Mouse (Mus musculus): ENCODE results near the gene Wnt2b. TPM values are rescaled to one million over a fixed set of nuclear protein-coding genes. Genes with fewer than 3 reads are reported as not detected.

The Wnt2b gene
- 1.3 and 1.7 TPM in 2 replicates for polyA plus RNA-seq (2016; fragmentation: Nextera tagmentation; extraction: Ambion mirVana)

DNA sequence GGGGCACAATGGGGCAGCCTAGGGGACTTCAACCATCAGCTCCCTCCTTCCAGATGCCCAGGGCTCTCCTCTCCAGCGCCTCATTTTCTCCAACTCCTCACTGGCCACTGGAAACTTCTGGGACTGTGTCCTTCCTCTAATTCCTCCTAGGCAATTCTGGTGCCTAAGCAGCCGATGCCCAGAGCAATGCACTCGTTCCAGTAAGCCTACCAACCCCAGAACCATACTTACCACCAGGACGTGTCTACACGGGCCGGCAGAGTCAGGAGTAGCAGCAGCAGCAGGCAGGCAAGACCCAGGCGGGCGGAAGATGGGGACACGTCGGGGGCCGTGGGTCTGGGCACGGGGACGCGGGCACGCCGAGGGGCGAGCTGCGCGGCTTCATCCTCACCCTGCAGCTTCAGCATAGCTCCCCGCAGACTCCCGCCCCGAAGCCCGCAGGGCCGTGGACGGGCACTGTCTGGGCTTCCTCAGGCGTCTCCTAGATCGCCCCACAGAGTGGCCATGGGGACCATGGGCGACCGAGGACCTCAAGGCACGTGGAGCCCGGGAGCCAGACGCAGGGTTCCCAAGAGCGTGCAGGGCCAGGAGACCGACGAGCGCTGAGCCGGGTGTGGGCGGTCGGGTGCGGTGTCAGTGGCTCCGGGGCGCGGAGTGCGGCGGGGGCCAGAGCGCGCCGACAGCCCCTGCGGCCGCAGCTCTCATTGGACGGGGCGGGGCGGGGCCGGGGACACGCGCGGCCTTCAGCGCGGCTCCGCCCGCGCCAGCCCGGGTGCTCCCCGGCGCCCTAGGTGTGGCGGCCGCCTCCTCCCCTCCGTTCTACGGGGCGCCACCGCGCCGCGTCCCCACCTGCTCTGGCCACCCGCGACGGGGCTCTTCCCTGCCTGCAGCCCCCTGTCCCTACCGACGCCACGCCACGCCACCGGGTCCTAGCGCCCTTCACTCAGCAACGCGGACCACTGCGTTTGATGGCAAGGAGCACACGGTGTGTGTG lies at the start of gene Wnt2b:
Gene Wnt2b, minus strand, starts transcription at position 856 of the 994 bp plus-strand sequence.
- Histone ChIP-seq H3K4me1 (replicated peaks) (peaks cover 39% of the 10 kb centered on the region), H3K4me3 (peak within 1 kb of the TSS; percentile 58), H3K36me3 (peaks cover 7% of the 10 kb centered on the region; the same call in 1 of the 2 replicates), H3K27me3 (ENCODE audit: insufficient read depth, poor library complexity, severe bottlenecking) (peaks cover 87% of the 10 kb centered on the region), H3K27ac (peak within 1 kb of the TSS; percentile 69), H3K9me3 (no peaks in the 10 kb centered on the region)
- DNase-seq (ENCODE audit: low spot score), result peak; percentile 45
- WGBS, result under 1% methylated on average over 85 of the region's 87 CpGs

DNA sequence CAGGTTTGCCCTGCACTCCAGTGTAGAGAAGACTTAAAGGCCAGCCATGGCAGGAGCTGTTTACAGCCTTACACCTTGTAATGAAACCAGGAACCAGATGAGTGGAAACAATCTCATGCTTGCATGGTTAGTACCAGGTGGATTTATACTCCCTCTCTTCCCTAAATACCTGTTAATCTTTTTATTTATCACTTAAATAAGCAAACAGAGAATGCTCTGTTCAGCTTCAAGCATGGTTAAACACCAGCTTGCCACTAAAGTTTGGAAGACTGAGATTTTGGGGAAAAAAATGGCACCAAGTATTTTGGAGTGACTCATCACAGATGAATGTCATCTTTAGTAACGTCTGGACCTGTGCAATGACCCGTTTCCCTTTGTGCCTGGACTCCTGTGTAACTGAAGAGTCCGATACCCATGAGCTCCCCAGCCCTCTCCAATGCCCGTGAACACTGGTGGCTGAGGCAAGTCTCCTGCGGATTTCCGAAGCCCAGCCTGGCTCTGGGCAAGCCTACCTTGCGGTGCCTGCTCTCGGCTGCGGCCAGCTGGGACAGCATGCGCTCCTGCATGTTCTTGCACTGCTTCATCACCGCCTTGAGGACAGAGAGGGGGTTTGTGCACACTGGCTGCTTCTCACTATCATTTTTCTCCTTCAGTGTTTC lies 49.1 kb upstream of the Wnt2b start:
- H3K9me3 ChIP-seq, result no peaks in the 10 kb centered on the region
- H3K27me3 ChIP-seq (ENCODE audit: insufficient read depth, poor library complexity, severe bottlenecking), result no peaks in the 10 kb centered on the region
- no peak for DNase-seq (ENCODE audit: low spot score)
- peaks cover 73% of the 10 kb centered on the region for H3K36me3 ChIP-seq
- H3K4me3 ChIP-seq, result no peak overlapping the region
- no peak overlapping the region for H3K27ac ChIP-seq
- WGBS, result 93% methylated on average over 11 of the region's 11 CpGs
- no peaks in the 10 kb centered on the region for H3K4me1 ChIP-seq (replicated peaks)

DNA sequence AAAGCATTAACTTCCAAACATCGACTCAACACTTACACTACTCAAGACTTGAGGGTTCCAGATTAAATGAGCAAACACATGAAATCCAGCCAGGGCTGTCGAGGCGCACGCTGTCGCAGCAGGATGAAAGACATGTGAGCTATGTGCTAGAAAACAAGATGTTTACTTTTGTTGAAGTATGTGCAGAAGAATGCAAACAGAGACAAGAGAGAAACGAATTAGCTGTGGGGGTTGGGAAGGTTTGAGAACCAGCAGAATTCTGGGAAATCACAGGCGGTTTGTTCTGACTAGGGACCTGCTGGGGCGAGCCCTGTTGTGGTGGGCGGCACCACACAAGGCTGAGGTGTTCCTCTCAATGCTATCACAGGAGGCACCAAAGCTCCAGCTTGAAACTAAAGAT lies 46.3 kb upstream of the Wnt2b start:
- Histone ChIP-seq H3K27ac (no peak overlapping the region), H3K36me3 (peaks cover 98% of the 10 kb centered on the region), H3K4me1 (replicated peaks) (no peaks in the 10 kb centered on the region), H3K27me3 (ENCODE audit: insufficient read depth, poor library complexity, severe bottlenecking) (no peaks in the 10 kb centered on the region), H3K4me3 (no peak overlapping the region), H3K9me3 (no peaks in the 10 kb centered on the region)
- WGBS, result 90% methylated on average over 9 of the region's 9 CpGs
- DNase-seq (ENCODE audit: low spot score), result no peak

DNA sequence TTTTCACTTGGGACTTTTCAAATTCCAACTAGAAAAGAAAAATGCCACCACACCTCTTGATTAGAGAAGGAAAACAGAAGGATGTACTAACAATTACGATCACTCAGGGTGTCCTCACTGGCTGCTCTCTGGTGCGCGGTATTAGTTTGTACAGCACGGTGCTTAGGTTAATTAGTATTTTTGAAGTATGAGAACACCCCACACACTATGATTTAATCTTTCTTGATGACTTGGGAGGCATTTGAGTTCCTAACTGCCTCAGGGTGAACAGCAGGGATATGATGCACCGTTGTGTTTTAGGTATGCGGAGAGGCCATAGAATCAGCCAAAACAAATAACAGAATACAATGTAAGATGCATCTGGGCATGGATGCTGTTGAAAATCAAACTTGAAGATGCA lies 44.4 kb upstream of the Wnt2b start:
- H3K9me3 ChIP-seq, result no peaks in the 10 kb centered on the region
- 93% methylated on average over 6 of the region's 6 CpGs for WGBS
- DNase-seq (ENCODE audit: low spot score), result no peak
- H3K4me1 ChIP-seq (replicated peaks), result no peaks in the 10 kb centered on the region; the same call in 1 of the 2 replicates
- no peaks in the 10 kb centered on the region for H3K27me3 ChIP-seq (ENCODE audit: insufficient read depth, poor library complexity, severe bottlenecking)
- H3K36me3 ChIP-seq, result peaks cover 99% of the 10 kb centered on the region
- H3K4me3 ChIP-seq, result no peak overlapping the region
- H3K27ac ChIP-seq, result no peak overlapping the region

DNA sequence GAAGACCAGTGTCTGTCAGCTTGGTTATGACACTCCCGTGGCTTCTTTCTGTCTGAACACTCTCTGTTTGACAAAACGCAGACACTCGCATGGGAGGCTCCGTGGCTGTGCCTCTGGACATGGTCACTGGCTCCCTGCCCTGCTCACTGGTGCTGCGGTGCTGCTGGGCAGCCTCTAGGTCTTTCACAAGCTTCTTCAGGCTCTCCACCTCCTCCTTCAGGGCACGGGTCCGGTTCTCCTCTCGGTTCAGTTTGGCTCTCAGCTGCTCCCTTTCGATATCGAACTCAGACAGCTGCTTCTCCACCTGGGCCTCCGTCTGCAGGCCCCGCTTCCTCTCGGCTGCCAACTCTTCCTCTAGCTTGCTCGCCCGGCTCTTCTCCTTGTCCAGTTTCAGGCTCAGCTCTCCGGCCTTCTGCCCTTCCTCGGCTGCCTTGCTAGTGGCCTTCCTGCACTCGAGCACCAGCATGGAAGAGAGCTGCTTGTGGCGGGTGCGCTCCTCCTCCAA lies 43.9 kb upstream of the Wnt2b start:
- WGBS, result 93% methylated on average over 20 of the region's 20 CpGs
- no peaks in the 10 kb centered on the region; the same call in 1 of the 2 replicates for H3K4me1 ChIP-seq (replicated peaks)
- DNase-seq (ENCODE audit: low spot score), result no peak
- no peak overlapping the region for H3K27ac ChIP-seq
- H3K9me3 ChIP-seq, result no peaks in the 10 kb centered on the region
- peaks cover 96% of the 10 kb centered on the region for H3K36me3 ChIP-seq
- no peak overlapping the region for H3K4me3 ChIP-seq
- no peaks in the 10 kb centered on the region for H3K27me3 ChIP-seq (ENCODE audit: insufficient read depth, poor library complexity, severe bottlenecking)

DNA sequence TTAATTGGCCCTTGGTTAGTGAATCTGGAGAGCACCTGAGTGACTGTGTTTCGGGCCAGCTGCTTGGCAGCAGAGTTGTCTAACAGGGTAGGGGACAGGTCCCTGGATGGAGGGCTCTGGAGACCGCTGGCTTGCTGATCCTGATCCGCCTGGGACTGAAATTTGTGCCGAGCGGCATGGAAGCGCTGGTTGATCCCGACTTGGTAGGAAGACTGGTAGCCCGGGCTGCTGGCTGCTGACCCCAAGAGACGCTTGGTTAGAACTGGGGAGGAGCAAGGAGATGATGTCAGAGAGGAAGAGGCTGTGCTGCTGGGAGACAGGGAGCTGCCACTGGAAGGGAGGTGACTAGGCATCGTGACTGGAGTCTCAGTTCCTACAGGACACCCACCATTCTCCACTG lies 43.3 kb upstream of the Wnt2b start:
- Histone ChIP-seq H3K4me1 (replicated peaks) (no peaks in the 10 kb centered on the region; the same call in 1 of the 2 replicates), H3K9me3 (no peaks in the 10 kb centered on the region), H3K27me3 (ENCODE audit: insufficient read depth, poor library complexity, severe bottlenecking) (no peaks in the 10 kb centered on the region), H3K36me3 (peaks cover 90% of the 10 kb centered on the region), H3K4me3 (no peak overlapping the region), H3K27ac (no peak overlapping the region)
- 94% methylated on average over 10 of the region's 10 CpGs for WGBS
- DNase-seq (ENCODE audit: low spot score), result no peak

DNA sequence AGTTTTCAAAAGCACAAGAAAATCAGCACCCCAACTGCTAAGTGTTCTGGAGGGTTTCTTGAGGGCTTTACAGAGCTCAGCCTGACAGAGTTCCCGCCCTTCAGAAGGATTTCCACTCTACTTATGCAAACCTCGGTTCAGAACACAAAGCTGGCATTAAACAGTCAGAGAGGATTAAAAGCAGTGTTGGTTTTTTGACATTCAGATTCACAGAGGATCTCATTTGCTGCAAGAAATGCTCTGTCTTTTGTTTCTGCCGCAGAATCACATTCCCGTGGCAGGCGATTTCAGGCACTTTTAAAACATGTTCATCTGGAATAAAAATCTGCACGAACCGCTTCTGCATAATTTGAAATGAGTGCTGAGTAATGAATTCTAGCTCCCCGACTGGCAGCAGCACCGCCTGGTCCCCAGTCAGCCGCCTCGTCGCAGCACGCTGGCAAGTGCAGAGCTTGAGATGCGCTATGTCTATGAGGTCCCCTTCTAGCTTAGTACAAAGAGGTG lies 42.3 kb upstream of the Wnt2b start:
- Histone ChIP-seq H3K4me3 (no peak overlapping the region), H3K27ac (no peak overlapping the region), H3K36me3 (peaks cover 80% of the 10 kb centered on the region), H3K27me3 (ENCODE audit: insufficient read depth, poor library complexity, severe bottlenecking) (no peaks in the 10 kb centered on the region), H3K4me1 (replicated peaks) (no peaks in the 10 kb centered on the region; the same call in 1 of the 2 replicates), H3K9me3 (no peaks in the 10 kb centered on the region)
- WGBS, result 89% methylated on average over 14 of the region's 14 CpGs
- no peak for DNase-seq (ENCODE audit: low spot score)

DNA sequence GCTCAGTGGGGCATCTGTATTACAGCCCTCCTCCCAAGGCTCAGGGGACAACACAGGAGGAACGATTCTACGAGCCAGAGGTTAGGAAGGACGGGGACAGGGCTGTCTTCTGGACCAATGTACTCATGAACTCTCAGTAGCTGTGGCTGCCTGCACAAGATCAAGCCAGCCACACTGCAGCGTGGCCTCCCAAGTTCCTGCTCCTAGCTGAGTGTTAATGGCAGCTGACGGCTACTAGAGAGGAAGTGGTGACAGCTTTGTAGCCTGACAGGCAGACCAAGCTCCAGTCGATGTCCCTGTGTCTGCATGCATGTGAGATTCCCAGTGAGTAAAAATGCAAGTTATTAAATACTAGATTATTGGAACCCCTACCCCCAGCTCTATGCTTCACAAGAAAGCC lies 39.7 kb upstream of the Wnt2b start:
- 58% methylated on average over 6 of the region's 6 CpGs for WGBS

DNA sequence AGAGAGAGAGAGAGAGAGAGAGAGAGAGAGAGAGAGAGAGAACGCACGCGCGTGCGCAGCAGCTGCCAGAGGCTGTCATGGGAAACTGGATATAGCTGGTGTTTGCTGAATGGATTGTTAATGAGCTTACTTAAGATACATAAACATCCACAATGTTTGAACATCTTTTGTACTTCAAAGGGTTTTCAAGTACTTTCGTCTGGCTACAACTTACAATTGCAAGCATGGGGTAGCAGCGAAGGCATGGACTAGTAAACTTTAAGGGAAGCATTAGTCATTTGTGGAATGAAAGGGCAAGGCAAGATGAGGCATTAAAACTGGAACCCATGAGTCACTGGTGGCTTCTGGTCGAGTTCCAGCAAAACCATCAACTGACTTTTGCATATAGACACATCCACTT lies 38.8 kb upstream of the Wnt2b start:
- H3K4me3 ChIP-seq, result no peak overlapping the region
- peaks cover 46% of the 10 kb centered on the region for H3K36me3 ChIP-seq
- WGBS, result 86% methylated on average over 8 of the region's 8 CpGs
- H3K27me3 ChIP-seq (ENCODE audit: insufficient read depth, poor library complexity, severe bottlenecking), result no peaks in the 10 kb centered on the region
- no peaks in the 10 kb centered on the region for H3K9me3 ChIP-seq
- DNase-seq (ENCODE audit: low spot score), result no peak
- no peak overlapping the region for H3K27ac ChIP-seq
- peaks cover 17% of the 10 kb centered on the region for H3K4me1 ChIP-seq (replicated peaks)

More for the DNA sequence above, 39.7 kb upstream of the Wnt2b start:
- Histone ChIP-seq H3K9me3 (no peaks in the 10 kb centered on the region), H3K27ac (no peak overlapping the region), H3K4me1 (replicated peaks) (peaks cover 17% of the 10 kb centered on the region), H3K36me3 (peaks cover 54% of the 10 kb centered on the region), H3K4me3 (no peak overlapping the region), H3K27me3 (ENCODE audit: insufficient read depth, poor library complexity, severe bottlenecking) (no peaks in the 10 kb centered on the region)
- no peak for DNase-seq (ENCODE audit: low spot score)

DNA sequence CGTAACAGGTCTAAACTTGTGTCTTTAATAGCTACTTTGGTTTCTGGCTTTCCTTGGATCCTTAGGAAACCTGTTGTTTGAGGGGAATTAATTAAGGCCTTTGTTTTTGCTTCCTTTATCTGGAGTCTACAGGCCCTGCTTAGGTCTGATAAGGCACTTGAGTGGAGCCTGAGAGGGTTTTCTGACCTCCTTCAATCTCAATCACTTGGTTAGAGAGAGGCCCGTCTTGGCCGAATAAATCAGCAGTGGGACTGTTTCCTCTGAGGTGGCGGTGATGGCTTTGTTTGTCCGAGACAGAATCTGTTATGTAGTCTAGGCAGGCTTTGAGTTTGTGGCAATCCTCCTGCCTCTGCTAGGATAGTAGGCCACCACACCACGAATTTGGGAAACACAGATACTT lies 35.8 kb upstream of the Wnt2b start:
- 48% methylated on average over 6 of the region's 6 CpGs for WGBS
- Histone ChIP-seq H3K27ac (peak overlapping the region; percentile 56; the same call in 1 of the 2 replicates), H3K4me3 (no peak overlapping the region), H3K27me3 (ENCODE audit: insufficient read depth, poor library complexity, severe bottlenecking) (no peaks in the 10 kb centered on the region), H3K9me3 (no peaks in the 10 kb centered on the region), H3K36me3 (peaks cover 16% of the 10 kb centered on the region), H3K4me1 (replicated peaks) (peaks cover 30% of the 10 kb centered on the region)
- no peak for DNase-seq (ENCODE audit: low spot score)

DNA sequence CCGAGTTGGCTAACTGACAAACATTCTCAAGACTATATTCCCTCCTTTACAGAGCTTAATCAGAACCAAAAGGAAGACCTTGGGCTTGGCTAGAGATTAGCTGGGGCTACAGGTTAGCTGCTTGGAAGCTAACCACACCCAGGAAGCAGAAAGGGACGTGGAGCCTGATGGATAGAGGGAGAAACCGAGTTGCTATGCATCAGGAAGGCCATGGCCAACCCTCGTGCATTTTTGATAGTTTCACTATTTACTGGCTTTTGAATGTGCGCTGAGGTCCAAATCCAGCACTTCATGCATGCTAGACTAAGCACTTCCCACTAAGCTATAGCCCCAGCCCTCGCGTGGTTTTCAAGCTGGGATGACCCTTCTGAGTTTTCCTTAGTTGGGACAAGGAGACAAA lies 34.0 kb upstream of the Wnt2b start:
- Histone ChIP-seq H3K9me3 (no peaks in the 10 kb centered on the region), H3K27ac (no peak overlapping the region), H3K4me1 (replicated peaks) (peaks cover 31% of the 10 kb centered on the region), H3K27me3 (ENCODE audit: insufficient read depth, poor library complexity, severe bottlenecking) (no peaks in the 10 kb centered on the region), H3K4me3 (no peak overlapping the region), H3K36me3 (no peaks in the 10 kb centered on the region)
- WGBS, result 87% methylated on average over 7 of the region's 7 CpGs
- DNase-seq (ENCODE audit: low spot score), result no peak

DNA sequence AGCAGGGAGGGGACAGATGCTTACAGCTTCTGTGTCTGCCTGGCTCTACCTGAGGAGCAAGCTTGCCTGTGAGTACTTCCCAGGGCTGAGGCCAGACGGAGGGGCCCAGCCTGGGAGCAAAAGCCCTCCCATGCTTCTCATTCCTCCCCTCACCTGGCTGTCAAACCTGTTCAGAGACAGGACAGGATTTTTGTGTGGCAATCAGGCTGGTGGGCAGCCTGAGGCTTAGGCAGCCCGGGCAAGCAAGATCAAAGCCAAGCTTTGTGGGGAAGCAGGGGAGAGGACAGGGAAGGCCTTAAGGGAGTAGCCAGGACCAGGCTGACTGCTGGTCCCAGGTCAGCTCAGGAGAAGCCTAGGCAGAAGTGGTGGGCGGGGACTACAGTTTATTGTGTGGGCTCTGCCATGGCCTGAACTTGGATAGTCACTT lies 32.7 kb upstream of the Wnt2b start:
- H3K9me3 ChIP-seq, result no peaks in the 10 kb centered on the region
- peak overlapping the region; percentile 47 for H3K27ac ChIP-seq
- 51% methylated on average over 3 of the region's 3 CpGs for WGBS
- H3K27me3 ChIP-seq (ENCODE audit: insufficient read depth, poor library complexity, severe bottlenecking), result no peaks in the 10 kb centered on the region
- peaks cover 31% of the 10 kb centered on the region for H3K4me1 ChIP-seq (replicated peaks)
- H3K36me3 ChIP-seq, result no peaks in the 10 kb centered on the region
- DNase-seq (ENCODE audit: low spot score), result no peak
- H3K4me3 ChIP-seq, result no peak overlapping the region
